Mouse (Mus musculus) R1 (cell line): ENCODE measurements around the gene Calr4.
A peak's percentile ranks its signal among the peaks of the same experiment; 100 is the strongest.

Experiments
- DNase-seq: peaks from one replicate; pipeline ENCODE4 v3.0.0-alpha.2; 2018; ENCODE audit warnings: low read depth, low spot score

Calr4 gene

GRCm38 (mm10) chr4:109234185-109234584, at the start of gene Calr4:
Gene Calr4, plus strand, starts transcription at chr4:109234485.
- no peak for DNase-seq

GRCm38 (mm10) chr4:109185616-109186405, 48.5 kb upstream of the Calr4 start:
- DNase-seq = no peak

DNA sequence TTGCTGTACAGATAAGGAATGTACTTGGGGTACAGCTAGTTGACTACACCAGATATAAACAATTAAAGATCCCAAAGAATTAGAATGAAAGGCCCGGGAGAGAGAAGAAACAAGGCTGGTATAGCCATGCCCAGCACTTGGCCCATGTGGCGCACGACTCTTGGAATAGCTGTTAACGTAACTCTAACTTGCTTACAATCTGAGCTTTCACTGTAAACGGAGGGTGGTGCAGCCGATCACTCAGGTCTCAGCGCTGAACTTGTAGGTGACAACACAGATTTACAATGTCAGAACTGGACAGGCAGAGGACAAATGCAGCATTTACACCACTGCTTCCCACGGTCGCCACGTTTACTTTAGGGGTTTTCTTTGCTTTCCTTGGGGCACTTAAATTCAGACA, 42.7 kb upstream of the Calr4 start:
- no peak for DNase-seq

DNA sequence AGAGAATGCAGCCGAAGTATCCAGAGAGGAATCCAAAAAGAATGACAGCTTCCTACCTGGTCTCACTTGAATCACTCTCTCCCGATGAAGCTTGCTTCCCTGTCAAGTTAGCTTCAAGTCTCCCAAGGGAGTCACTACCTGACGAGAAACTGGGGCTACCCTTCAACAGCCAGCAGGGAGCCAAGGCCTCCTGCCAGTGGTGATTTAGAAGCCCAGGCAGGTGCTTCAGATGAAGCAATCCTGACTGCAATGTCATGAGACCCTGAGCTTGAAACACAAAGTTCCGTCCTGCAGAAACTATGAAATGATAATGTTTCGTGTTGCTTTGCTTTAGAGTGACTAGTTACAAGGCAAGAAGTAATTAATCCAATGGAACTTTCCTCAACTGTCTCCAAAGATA, 40.4 kb upstream of the Calr4 start:
- no peak for DNase-seq

- no peak for DNase-seq
These were observed 38.2 kb upstream of the Calr4 start for GRCm38 (mm10) chr4:109195900-109196629.

- DNase-seq = no peak
These were observed 35.2 kb upstream of the Calr4 start for GRCm38 (mm10) chr4:109199069-109199468.

GRCm38 (mm10) chr4:109201582-109202424, 32.5 kb upstream of the Calr4 start, which contains the start of gene Osbpl9:
Gene Osbpl9, minus strand, starts transcription at chr4:109202272.
- peak; percentile 97 for DNase-seq

DNA sequence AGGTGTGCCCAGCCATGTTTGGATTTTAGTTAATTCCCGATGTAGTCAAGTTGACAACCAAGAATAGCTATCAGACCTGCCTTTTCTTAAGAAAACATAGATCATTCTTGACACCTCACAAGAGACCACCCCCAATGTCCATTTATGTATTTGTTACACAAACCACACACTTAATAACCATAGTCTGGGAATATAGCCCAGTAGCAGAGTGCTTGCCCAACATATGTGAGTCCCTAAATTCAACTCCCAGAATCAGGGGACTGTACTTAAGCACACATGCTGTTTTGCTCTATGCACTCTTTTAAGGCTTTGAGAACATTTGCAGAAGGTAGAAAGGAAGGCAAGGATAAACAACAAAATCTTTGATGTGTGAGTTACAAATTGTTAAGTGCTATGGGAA, 30.4 kb upstream of the Calr4 start:
- DNase-seq = no peak

DNA sequence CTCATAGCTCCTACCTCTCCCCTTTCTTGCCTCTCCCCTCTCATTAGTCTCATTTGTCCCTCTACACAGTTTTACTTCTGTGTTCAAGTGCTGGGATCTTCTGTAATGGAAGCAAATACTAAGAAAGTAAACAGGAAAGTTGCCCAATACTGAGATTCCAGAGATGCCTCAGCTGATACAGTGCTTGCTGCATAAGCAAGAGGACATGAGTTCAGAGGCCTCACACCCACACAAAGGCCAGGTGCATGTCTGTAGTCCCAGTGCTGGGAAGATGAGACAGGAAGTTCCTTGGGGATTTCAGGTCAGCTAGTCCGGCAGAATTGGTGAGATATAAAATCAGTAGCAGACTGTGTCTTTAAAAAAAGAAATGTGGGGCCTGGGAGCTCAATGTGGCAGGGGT, 29.9 kb upstream of the Calr4 start:
- no peak for DNase-seq

GRCm38 (mm10) chr4:109207524-109207923, 26.8 kb upstream of the Calr4 start:
- DNase-seq = no peak

- DNase-seq = no peak
These were observed 24.0 kb upstream of the Calr4 start for GRCm38 (mm10) chr4:109210253-109210652.

DNA sequence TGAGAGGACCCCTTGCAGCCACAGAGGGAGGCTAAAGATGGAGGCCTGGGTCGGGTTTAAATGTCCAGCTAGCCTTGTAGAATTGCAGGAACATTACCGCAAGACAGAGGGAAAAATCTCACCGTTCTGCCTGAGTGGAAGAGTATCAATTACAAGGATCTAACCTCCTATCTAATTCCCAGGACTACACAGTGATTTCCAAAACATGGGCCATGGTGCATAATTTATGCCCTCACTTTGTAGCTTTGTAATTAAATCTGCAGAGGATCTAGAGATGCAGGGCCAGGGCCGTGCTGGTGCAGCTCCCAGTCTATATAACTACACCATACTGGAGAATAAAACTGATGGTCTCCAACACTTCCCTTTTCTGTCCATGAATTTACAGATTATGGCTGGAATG, 23.4 kb upstream of the Calr4 start:
- DNase-seq = no peak

DNA sequence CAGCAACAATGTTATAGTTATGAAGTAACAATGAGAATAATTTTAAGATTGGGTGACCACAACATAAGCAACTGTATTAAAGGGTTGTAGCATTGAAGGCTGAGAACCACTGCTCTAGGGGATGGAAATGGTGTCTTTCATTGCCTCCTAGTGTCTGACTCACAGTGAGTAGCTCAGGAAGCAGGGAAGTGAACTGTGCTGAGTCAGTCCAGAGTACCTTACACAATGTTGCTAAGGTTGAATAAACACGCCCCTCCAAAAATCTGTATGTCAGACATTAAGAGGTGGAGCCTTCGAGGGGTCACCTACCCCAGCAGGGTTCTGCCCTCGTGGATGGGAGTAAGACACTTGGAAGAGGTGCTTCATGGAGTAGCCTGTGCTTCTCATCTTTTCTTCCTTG, 20.3 kb upstream of the Calr4 start:
- DNase-seq = no peak

DNA sequence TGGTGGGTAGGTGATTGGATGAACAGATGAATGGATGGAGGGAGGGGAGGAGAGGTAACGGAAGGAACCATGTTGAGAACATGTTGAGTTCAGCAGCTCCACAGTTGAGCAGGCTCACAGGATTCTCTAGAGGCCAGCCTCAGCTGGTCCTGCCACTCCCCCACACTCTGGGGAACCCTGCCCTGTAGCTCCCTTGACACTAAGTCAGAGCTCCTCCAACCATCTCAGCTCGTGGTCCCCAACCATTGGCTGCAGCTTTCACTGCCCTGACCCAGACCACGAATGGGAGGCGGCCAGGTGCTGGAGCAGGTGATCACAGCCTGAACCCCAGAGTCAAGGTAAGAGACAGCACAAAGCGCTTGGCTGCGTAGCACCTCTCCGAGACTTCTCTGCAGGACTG, 16.3 kb upstream of the Calr4 start:
- DNase-seq = peak; percentile 42

DNA sequence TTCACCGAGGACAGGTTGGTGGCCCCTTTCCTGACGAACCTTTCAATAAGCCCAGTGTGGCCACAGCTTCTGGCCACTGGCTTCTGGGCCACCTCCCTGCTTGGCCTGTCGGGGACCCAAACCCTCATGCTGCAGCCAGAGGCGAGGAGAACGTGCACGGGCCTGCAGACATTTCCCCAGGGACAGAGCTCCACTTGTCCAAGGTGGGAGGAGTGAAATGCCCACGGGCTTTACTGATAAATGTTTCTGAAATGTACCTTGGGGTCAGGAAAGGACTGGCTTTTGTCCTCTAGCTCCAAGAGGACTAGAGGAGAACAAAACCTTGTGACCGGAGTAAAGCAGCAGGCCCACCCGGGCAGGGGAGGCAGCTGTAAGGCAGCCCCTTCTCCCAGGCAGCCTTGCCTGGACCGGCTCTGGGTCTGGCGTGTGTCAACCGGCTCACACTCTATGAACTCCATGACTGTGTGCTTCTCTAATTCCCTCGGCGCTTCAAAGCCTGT, 13.8 kb upstream of the Calr4 start:
- DNase-seq = no peak

DNA sequence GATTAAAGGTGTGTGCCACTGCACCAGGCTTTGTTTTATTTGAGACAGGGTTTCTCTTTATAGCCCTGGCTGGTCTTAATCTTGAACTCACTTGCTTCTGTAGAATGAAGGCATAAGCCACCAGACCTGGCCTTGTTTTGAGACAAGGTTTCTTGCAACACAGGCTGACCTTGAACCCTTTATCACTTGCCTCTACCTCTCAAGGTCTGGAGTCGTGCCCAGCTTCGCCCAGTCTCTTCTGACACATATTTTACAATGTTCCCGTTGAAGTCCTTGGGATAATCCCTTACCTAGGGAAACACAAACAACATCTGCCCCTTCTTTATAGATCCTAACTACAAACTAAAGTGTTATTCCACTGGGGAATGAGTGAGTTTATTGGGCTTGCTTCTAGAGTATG, 12.3 kb upstream of the Calr4 start:
- no peak for DNase-seq

DNA sequence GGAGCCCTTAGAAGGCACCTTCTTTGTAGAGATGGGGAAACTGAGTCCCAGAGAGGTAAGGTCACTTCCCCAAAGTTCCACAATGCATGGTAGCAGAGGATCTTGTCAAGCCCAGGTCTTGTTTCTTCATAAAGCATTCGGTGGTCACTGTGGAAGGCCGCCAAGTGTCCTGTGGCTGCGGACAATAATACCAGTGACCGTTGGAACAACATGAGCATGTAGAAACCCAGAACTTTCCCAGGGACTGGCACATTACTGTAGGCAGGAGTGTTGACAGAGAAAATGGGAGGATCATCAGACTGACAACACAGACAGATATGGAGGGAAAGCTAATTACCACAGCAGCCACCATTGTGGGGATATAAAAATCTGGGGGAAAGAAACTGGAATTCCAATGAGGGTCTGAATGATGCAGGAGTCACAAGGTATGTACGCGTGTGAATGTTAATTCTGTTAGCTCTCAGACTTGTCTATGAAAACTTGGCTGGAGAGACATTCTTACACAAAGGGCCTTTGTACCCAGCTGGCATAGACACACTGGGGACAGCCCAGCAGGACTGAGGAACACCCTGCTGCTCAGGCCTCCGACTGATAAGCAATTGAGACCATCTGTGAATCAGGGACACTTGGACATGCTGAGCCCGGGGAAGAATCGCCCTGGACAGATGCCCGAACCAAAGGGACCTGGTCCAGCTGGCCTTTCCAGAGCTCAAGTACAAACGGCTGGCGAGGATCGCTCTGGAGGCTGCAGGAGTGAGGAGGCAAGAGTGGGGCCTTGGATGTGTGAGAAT, 9.3 kb upstream of the Calr4 start:
- no peak for DNase-seq

- no peak for DNase-seq
These were observed 8.7 kb upstream of the Calr4 start for GRCm38 (mm10) chr4:109225606-109226005.

GRCm38 (mm10) chr4:109226071-109226470, 8.2 kb upstream of the Calr4 start:
- DNase-seq = no peak

DNA sequence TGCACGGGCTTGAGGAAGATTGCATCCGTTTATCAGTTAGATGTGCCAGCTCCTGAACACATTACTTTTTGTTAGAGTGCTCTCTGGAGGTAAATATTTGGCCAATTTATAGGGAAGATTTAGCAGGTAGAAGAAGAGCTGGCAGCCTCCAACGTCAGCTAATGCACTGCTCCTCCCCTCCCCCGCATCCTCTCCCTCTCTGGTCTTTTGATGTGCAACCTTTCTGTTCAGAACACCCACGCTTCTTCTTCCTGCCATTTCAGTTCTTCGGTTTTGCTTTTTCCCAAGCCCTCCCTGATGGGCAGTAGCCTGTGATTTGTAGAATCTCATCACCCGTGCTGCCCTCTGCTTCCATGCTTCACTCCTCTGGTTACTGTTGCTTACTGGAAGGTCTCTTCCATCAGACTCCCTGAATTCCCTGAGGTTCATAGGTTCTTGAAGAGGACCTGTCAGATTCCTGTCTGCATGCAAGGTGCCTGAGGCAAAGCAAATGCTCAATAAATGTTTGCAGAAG, 4.5 kb upstream of the Calr4 start:
- DNase-seq = no peak

DNA sequence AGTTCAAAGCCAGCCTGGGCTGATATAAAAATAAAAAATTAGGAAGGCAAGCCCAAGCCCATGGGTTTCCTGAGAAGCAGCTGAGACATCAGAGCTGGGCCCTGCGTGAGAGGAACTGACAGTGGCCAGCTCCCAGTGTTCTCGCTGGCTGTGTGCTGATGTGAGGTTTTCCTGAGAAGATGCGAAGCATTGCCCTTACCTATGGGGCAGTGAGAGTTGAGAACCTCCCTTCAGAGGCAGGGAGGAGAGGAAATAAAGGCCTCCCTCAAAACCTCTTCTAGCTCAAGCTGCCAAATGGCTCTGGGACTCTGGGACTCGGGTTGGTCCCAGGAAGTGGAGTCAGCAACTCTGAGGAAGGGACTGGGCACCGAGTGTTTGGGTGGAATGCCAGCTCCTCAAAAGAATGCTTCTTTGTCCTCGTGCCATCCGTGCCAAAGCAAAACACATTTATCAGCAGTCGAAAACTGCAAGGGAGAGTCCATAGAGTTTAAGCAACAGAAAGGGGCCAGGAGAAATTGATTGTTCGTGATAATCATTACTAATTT, 593 bp downstream of the Calr4 start:
- no peak for DNase-seq
